Mouse (Mus musculus): ENCODE results near the gene Dpf2. TPM values are rescaled to one million over a fixed set of nuclear protein-coding genes. Genes with fewer than 3 reads are reported as not detected.

The Dpf2 gene
- polyA plus RNA-seq, 1 experiment from 2014 or later, result 171 TPM

DNA sequence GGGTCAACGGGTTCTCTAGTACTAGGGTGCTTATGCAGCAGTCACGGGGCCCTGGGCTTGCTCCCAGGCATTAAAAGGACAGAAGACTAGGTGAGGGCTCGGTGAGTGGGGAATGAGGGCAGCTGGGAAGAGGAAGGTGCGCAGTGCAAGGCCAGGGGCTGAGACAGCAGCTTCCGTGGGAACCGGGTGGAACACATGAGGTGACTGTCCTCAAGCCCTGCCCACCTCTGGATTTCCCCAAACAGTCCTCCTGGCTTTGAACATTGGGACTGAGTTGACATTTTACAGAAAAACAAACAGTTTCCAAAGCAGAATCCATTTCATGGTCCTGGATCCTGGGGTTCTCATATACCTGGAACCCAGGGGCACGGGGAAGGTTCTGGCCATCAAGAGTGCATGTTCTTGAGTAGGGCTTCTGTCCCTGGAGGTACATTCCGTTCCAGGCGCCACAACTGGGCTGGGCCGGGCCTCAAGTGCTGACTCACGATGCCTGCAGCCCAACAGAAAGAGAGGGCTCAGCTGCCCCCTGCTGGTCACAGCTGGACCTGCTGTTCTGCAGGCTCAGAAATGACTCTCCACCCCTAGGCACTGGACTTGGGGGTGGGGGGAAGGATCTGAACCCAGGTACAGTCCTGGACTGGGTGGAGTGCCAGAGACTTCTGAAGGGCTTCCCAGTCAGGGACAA lies 62.8 kb downstream of the Dpf2 start:
- Histone ChIP-seq H3K36me3 (peaks cover 17% of the 10 kb centered on the region), H3K27me3 (0 out of 2 replicates have a peak, but pooled peaks cover under 1% of the 10 kb centered on the region), H3K4me2 (replicated peaks) (no peak overlapping the region), H3K4me3 (no peak overlapping the region), H3K4me1 (peaks cover 54% of the 10 kb centered on the region), H3K27ac (replicated peaks) (no peak overlapping the region; the same call in 1 of the 2 replicates), H3K9ac (replicated peaks) (no peak overlapping the region), H3K9me3 (no peaks in the 10 kb centered on the region)
- ATAC-seq (ENCODE audit: low FRiP score, low read depth), result peak; percentile 21; the same call in 1 of the 2 replicates
- WGBS, result 30% methylated on average over 11 of the region's 11 CpGs

DNA sequence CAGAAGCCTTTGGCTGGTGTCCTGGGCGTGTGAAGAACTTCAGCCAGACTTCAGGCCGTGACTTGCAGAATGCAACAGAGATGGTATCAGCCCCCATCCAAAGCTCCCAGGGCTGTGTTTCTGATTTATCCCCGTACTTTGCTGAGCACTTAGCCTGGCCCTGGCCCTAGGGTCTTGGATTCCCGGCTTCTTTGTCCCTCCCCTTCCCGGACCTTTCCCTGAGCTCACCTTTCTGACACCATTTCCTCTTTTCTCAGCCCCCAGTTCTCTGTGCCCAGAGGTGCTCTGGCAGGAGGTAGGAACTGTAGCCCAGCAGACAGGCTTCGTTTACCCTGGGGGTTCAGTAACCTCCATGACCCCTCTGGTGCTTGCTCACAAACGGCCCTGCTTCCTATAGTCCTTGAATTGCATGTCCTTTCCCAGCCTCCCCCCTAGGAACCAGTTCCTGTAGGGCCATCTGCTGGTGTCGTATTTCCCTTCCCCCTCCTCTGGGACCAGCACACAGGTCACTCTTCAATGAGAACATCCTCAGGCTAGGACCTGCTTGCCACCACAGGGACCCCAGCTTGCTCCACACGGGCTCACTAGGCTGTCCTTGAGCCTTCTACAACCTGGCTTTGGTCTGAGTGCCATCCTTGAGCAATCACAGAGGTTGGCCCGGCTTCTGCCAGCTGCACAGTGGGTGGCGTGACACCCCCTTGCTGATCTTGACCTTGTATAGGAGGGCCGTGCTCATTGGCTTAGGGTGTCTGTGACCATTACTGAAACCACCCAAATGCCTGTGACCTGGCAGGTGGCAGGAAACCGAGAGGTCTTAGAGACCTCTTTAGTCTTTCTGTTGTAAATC lies 63.8 kb downstream of the Dpf2 start:
- peak overlapping the region; percentile 25; the same call in 1 of the 2 replicates for H3K9ac ChIP-seq (replicated peaks)
- peak overlapping the region; percentile 98 for H3K27ac ChIP-seq (replicated peaks)
- peak overlapping the region; percentile 1; the same call in 1 of the 2 replicates for H3K4me2 ChIP-seq (replicated peaks)
- H3K4me1 ChIP-seq, result peaks cover 63% of the 10 kb centered on the region
- WGBS, result 47% methylated on average over 13 of the region's 13 CpGs
- no peak for ATAC-seq (ENCODE audit: low FRiP score, low read depth)
- H3K9me3 ChIP-seq, result no peaks in the 10 kb centered on the region
- H3K27me3 ChIP-seq, result peaks cover 5% of the 10 kb centered on the region; the same call in 1 of the 2 replicates
- no peak overlapping the region for H3K4me3 ChIP-seq
- H3K36me3 ChIP-seq, result peaks cover 14% of the 10 kb centered on the region

DNA sequence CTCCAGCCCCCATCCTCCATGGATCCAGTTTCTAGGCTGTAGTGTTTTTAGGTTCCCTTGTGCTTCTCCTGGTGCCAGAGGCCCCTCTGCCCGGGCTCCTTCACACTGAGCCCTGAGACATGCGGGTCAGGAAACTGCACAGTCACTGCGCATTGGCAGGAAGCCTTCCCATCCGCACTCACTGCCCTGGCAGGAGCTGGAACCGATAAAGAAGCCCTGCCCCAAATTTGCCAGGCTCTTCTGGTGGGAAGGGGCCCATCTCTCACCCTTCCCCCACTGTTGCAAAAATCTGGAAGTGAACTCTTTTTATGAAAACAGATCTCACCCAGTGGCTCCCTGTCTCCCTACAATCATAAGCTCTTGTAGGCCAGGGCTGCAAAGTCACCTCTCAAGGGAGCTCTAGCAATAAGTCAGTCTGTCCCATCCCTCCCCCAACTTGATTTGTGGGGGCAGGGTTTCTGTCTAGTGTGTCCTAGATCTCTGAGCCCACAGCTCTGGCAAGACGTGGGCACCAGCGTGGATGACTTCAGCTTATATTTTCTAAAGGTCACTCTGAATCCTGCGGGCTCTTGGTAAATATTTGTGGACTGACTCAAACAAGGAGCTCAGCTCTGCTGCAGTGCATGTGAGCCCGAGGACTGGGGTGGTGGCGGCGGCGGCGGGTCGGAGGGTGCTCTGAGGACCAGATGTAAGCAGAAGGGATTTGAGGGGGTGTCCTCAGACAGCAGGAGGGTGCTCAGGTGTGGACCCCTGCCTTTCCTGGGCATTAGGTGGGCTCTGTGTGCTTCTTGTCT lies 64.6 kb downstream of the Dpf2 start:
- Histone ChIP-seq H3K4me2 (replicated peaks) (peak overlapping the region; percentile 62; the same call in 1 of the 2 replicates), H3K9me3 (no peaks in the 10 kb centered on the region), H3K27ac (replicated peaks) (peak overlapping the region; percentile 98), H3K4me1 (peaks cover 70% of the 10 kb centered on the region), H3K27me3 (peaks cover 5% of the 10 kb centered on the region; the same call in 1 of the 2 replicates), H3K36me3 (peaks cover 14% of the 10 kb centered on the region), H3K9ac (replicated peaks) (peak overlapping the region; percentile 53), H3K4me3 (no peak overlapping the region)
- ATAC-seq (ENCODE audit: low FRiP score, low read depth), result no peak
- 66% methylated on average over 14 of the region's 14 CpGs for WGBS

DNA sequence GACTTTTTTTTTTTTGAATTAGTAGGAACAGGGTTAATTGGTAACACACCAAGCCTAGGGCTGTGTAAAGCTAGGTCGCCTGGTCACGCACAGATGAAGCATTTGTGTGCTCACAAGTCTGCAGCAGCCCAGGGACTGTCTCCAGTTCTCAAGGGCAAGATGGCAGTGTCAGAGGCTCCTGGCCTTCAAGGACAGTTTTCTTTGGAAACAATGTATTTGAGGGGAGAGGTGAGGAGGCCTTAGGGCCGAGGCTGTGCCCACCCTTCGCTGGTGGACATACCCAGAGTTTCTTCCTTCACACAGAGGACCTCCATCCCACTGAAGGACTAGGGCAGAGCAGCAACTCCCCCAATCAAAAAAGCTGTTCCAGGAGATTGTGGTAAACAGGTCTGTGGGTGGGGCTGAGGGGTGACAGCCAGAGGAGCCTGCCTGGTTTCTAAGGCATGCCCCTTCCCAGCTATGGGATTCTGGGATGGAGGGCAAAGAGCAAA lies 65.5 kb downstream of the Dpf2 start:
- H3K27ac ChIP-seq (replicated peaks), result peak overlapping the region; percentile 98
- no peak overlapping the region for H3K4me3 ChIP-seq
- H3K36me3 ChIP-seq, result peaks cover 10% of the 10 kb centered on the region
- ATAC-seq (ENCODE audit: low FRiP score, low read depth), result no peak
- H3K4me1 ChIP-seq, result peaks cover 79% of the 10 kb centered on the region
- peak overlapping the region; percentile 53 for H3K9ac ChIP-seq (replicated peaks)
- no peaks in the 10 kb centered on the region for H3K9me3 ChIP-seq
- H3K27me3 ChIP-seq, result peaks cover 5% of the 10 kb centered on the region; the same call in 1 of the 2 replicates
- H3K4me2 ChIP-seq (replicated peaks), result peak overlapping the region; percentile 62
- 44% methylated on average over 4 of the region's 4 CpGs for WGBS

DNA sequence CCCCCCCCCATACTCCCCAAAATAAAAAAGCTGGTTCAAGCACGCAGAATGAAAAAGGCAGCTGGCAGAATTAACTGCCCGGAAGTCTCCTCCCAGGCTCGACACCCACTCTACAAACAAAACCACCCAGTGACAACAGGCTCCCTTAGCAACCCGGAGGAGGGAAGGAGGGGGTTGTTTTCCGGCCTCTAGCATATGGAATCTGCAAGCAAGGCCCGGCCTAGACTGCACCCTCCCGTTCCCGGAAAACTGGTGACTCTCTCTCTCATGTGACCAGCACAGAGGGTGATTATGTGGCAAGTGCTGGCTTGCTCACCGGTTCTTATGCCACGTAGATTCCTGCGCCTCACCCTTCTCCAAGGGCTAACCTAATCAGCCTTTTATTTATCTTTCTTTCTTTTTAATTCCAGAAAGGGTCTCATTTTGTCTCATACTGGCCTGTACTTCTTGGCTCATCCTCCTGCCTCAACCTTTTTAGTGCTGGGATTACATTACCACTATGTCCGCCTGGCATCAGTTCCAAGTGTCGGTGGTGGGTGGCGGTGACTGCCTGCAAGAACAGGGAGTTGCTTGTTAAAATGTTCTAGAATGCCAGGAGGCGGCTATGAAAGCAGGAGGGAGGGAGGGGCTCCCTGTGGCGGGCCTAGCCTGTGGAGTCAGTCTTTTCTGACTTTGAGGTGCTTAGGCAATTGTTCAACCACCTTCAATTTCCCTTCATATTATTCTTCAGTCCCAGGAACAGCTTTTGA lies 66.1 kb downstream of the Dpf2 start:
- Histone ChIP-seq H3K27me3 (peaks cover 5% of the 10 kb centered on the region; the same call in 1 of the 2 replicates), H3K4me2 (replicated peaks) (peak overlapping the region; percentile 62), H3K9me3 (no peaks in the 10 kb centered on the region), H3K4me1 (peaks cover 81% of the 10 kb centered on the region), H3K9ac (replicated peaks) (peak overlapping the region; percentile 53), H3K36me3 (peaks cover 3% of the 10 kb centered on the region; the same call in 1 of the 2 replicates), H3K27ac (replicated peaks) (peak overlapping the region; percentile 98), H3K4me3 (peak overlapping the region; percentile 32)
- WGBS, result 6% methylated on average over 15 of the region's 16 CpGs
- ATAC-seq (ENCODE audit: low FRiP score, low read depth), result peak; percentile 85

Other genes starting within 250 kb of the Dpf2 start
- gene Sipa1, start 249.3 kb downstream of the Dpf2 start, polyA plus RNA-seq (2016; fragmentation: Nextera tagmentation; extraction: Ambion mirVana), result 18.8 and 20.6 TPM in 2 replicates
- gene Map3k11, start 224.3 kb downstream of the Dpf2 start, polyA plus RNA-seq (2016; fragmentation: Nextera tagmentation; extraction: Ambion mirVana), result 25.4 and 26.2 TPM in 2 replicates
- gene Pcnx3, start 224.1 kb downstream of the Dpf2 start, polyA plus RNA-seq (2016; fragmentation: Nextera tagmentation; extraction: Ambion mirVana), result 34.1 and 37.4 TPM in 2 replicates
- 0.36 TPM in 1 of 2 replicates, not detected in the other for gene Kcnk7, start 208.6 kb downstream of the Dpf2 start, polyA plus RNA-seq (2016; fragmentation: Nextera tagmentation; extraction: Ambion mirVana)
- gene Ehbp1l1, start 186.7 kb downstream of the Dpf2 start, polyA plus RNA-seq (2016; fragmentation: Nextera tagmentation; extraction: Ambion mirVana), result 8.2 and 9.1 TPM in 2 replicates
- 175 and 186 TPM in 2 replicates for gene Fam89b, start 183.4 kb downstream of the Dpf2 start, polyA plus RNA-seq (2016; fragmentation: Nextera tagmentation; extraction: Ambion mirVana)
- gene Ltbp3, start 172.1 kb downstream of the Dpf2 start, polyA plus RNA-seq (2016; fragmentation: Nextera tagmentation; extraction: Ambion mirVana), result 7.9 and 9.1 TPM in 2 replicates
- gene Scyl1, start 141.6 kb downstream of the Dpf2 start, polyA plus RNA-seq (2016; fragmentation: Nextera tagmentation; extraction: Ambion mirVana), result 63.6 and 68.4 TPM in 2 replicates
- 22.3 and 24.8 TPM in 2 replicates for gene Frmd8, start 37.7 kb downstream of the Dpf2 start, polyA plus RNA-seq (2016; fragmentation: Nextera tagmentation; extraction: Ambion mirVana)
- gene Slc25a45, start 35.2 kb downstream of the Dpf2 start, polyA plus RNA-seq (2016; fragmentation: Nextera tagmentation; extraction: Ambion mirVana), result 1.9 and 3.4 TPM in 2 replicates
- gene Tigd3, start 18.9 kb downstream of the Dpf2 start, polyA plus RNA-seq (2016; fragmentation: Nextera tagmentation; extraction: Ambion mirVana), result 11.1 and 11.4 TPM in 2 replicates
- gene Cdc42ep2, start 11.8 kb upstream of the Dpf2 start, polyA plus RNA-seq (2016; fragmentation: Nextera tagmentation; extraction: Ambion mirVana), result 3.6 and 3.8 TPM in 2 replicates
- gene Pola2, start 51.2 kb upstream of the Dpf2 start, polyA plus RNA-seq (2016; fragmentation: Nextera tagmentation; extraction: Ambion mirVana), result 57.4 and 59.6 TPM in 2 replicates
- not detected in 2 replicates for gene Slc22a20, start 73.1 kb upstream of the Dpf2 start, polyA plus RNA-seq (2016; fragmentation: Nextera tagmentation; extraction: Ambion mirVana)
- 3.8 and 4.5 TPM in 2 replicates for gene Capn1, start 102.9 kb upstream of the Dpf2 start, polyA plus RNA-seq (2016; fragmentation: Nextera tagmentation; extraction: Ambion mirVana)
- 30.0 and 32.6 TPM in 2 replicates for gene Syvn1, start 133.6 kb upstream of the Dpf2 start, polyA plus RNA-seq (2016; fragmentation: Nextera tagmentation; extraction: Ambion mirVana)
- gene Mrpl49, start 144.8 kb upstream of the Dpf2 start, polyA plus RNA-seq (2016; fragmentation: Nextera tagmentation; extraction: Ambion mirVana), result 75.8 and 76.4 TPM in 2 replicates
- gene Fau, start 144.8 kb upstream of the Dpf2 start, polyA plus RNA-seq (2016; fragmentation: Nextera tagmentation; extraction: Ambion mirVana), result 595 and 628 TPM in 2 replicates
- 30.8 and 32.2 TPM in 2 replicates for gene Znhit2, start 148.2 kb upstream of the Dpf2 start, polyA plus RNA-seq (2016; fragmentation: Nextera tagmentation; extraction: Ambion mirVana)
- 41.0 and 41.3 TPM in 2 replicates for gene Tm7sf2, start 155.4 kb upstream of the Dpf2 start, polyA plus RNA-seq (2016; fragmentation: Nextera tagmentation; extraction: Ambion mirVana)
- 77.0 and 82.2 TPM in 2 replicates for gene Vps51, start 164.2 kb upstream of the Dpf2 start, polyA plus RNA-seq (2016; fragmentation: Nextera tagmentation; extraction: Ambion mirVana)
- not detected in 2 replicates for gene Tmem262, start 167.0 kb upstream of the Dpf2 start, polyA plus RNA-seq (2016; fragmentation: Nextera tagmentation; extraction: Ambion mirVana)
- gene Gm28374, start 169.2 kb upstream of the Dpf2 start, polyA plus RNA-seq (2016; fragmentation: Nextera tagmentation; extraction: Ambion mirVana), result 2.6 and 3.6 TPM in 2 replicates
- 67.1 and 75.1 TPM in 2 replicates for gene Zfpl1, start 171.9 kb upstream of the Dpf2 start, polyA plus RNA-seq (2016; fragmentation: Nextera tagmentation; extraction: Ambion mirVana)
- 41.5 and 42.1 TPM in 2 replicates for gene Cdca5, start 172.0 kb upstream of the Dpf2 start, polyA plus RNA-seq (2016; fragmentation: Nextera tagmentation; extraction: Ambion mirVana)
- 0.77 TPM in 1 of 2 replicates, not detected in the other for gene AC131692.1, start 181.4 kb upstream of the Dpf2 start, polyA plus RNA-seq (2016; fragmentation: Nextera tagmentation; extraction: Ambion mirVana)
- 0.59 and 0.94 TPM in 2 replicates for gene Naaladl1, start 192.8 kb upstream of the Dpf2 start, polyA plus RNA-seq (2016; fragmentation: Nextera tagmentation; extraction: Ambion mirVana)
- gene Sac3d1, start 205.6 kb upstream of the Dpf2 start, polyA plus RNA-seq (2016; fragmentation: Nextera tagmentation; extraction: Ambion mirVana), result 49.7 and 50.8 TPM in 2 replicates
- 29.7 and 30.5 TPM in 2 replicates for gene Snx15, start 215.3 kb upstream of the Dpf2 start, polyA plus RNA-seq (2016; fragmentation: Nextera tagmentation; extraction: Ambion mirVana)
- gene Batf2, start 228.0 kb upstream of the Dpf2 start, polyA plus RNA-seq (2016; fragmentation: Nextera tagmentation; extraction: Ambion mirVana), result not detected in 2 replicates
- 90.9 and 96.1 TPM in 2 replicates for gene Arl2, start 228.5 kb upstream of the Dpf2 start, polyA plus RNA-seq (2016; fragmentation: Nextera tagmentation; extraction: Ambion mirVana)